Mouse (Mus musculus) intestine, postnatal 0 days (tissue): ENCODE data around the gene Fxyd4. TPM values are rescaled to one million over a fixed set of nuclear protein-coding genes. Genes with fewer than 3 reads are reported as not detected.
A peak's percentile ranks its signal among the peaks of the same experiment; 100 is the strongest.

Experiments used
- ATAC-seq: fragments of 200-750 bp; cut with Nextera tagmentation; 2 replicates; pipeline ENCODE4 v1.8.0; 2017; ENCODE audit warnings: mild to moderate bottlenecking, moderate TSS enrichment, moderate library complexity
- H3K27ac ChIP-seq: fragments of 300-500 bp; sonication (generic); 2 replicates; pipeline ENCODE4 v1.5.1; 2014; ENCODE audit warnings: mild to moderate bottlenecking, low read depth, low read length, moderate library complexity
- H3K27me3 ChIP-seq: fragments of 300-500 bp; sonication (generic); replicated peaks from 2 replicates; pipeline ENCODE4 v1.6.1; 2014; ENCODE audit warnings: low read length, mixed read lengths; ENCODE audit not compliant: control insufficient read depth, insufficient read depth
- H3K36me3 ChIP-seq: fragments of 300-500 bp; sonication (generic); 2 replicates; pipeline ENCODE4 v1.6.1; 2014; ENCODE audit warnings: mild to moderate bottlenecking, moderate library complexity; ENCODE audit not compliant: control insufficient read depth, insufficient read depth
- H3K4me1 ChIP-seq: fragments of 300-500 bp; sonication (generic); replicated peaks from 2 replicates; pipeline ENCODE4 v1.6.1; 2014; ENCODE audit warnings: antibody characterized with exemption, low read length, mixed read lengths; ENCODE audit not compliant: control insufficient read depth, insufficient read depth
- H3K4me2 ChIP-seq: fragments of 300-500 bp; sonication (generic); replicated peaks from 2 replicates; pipeline ENCODE4 v1.6.1; 2014; ENCODE audit warnings: low read depth, mild to moderate bottlenecking, moderate library complexity
- H3K4me3 ChIP-seq: fragments of 300-500 bp; sonication (generic); 2 replicates; pipeline ENCODE4 v1.5.1; 2014; ENCODE audit warnings: low read depth, low read length
- H3K9ac ChIP-seq: fragments of 300-500 bp; sonication (generic); 2 replicates; pipeline ENCODE4 v1.6.1; 2014; ENCODE audit warnings: mild to moderate bottlenecking, low read depth, low read length
- H3K9me3 ChIP-seq: fragments of 300-500 bp; sonication (generic); 2 replicates; pipeline ENCODE4 v1.6.1; 2016; ENCODE audit warnings: mixed run types; ENCODE audit not compliant: control insufficient read depth
- CTCF ChIP-seq: sonication (generic); IDR thresholded peaks from 2 replicates; pipeline ENCODE4 v1.5.1; 2016; ENCODE audit warnings: low read depth, mild to moderate bottlenecking, control low read depth, antibody characterized with exemption, moderate library complexity
- WGBS: fragments of 180-500 bp; shearing (Covaris S2); extraction: QIAGEN DNeasy Blood & Tissue Kit; methylation state at CpG from one replicate; pipeline ENCODE4 v1.1.7; 2014; 5-methylcytosine and 5-hydroxymethylcytosine counted together
- polyA plus RNA-seq: library from polyadenylated mRNA; unstranded; fragments of >200 nt; fragmentation: Nextera tagmentation; extraction: Ambion mirVana; gene quantifications from 2 replicates; pipeline ENCODE4 v1.2.1, GENCODE M21; 2015

The Fxyd4 gene
- polyA plus RNA-seq, 1 experiment from 2014 or later: 0.27 TPM

DNA sequence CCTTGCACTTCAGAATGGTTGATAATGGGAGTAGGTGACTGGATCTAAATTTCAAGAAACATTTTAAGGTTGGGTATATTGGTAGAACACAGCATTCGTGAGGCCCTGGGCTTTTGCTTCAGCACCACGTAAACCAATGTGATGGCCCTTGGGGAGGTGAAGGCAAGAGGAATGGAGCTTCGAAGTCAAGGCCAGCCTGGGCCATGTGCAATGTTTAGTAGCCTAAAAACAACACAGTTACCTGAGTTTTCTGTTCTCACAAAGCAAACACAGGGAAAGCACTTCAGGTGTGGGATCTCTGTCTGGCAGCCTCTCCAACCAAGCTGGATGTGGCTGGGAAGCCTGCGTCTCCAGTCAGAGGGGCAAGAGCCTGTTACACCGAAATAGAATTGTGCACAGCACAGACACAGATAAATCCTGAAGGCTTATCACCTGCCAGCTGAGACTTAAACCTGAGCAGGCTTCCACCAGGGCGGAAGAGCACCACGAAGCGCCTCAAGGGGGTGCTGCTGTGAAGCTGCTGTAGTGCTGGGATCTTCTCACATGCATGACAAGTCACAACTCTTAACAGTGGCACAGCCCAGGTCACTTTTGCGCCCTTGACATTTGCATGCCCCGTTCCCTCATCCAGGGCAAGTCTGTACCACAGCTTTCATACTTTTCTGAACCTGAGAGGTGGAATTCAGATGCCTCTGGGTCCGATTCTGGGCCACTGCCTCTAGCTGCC lies 5.0 kb downstream of the Fxyd4 start:
- WGBS: 50% methylated on average over 11 of the region's 11 CpGs
- Histone ChIP-seq H3K4me2 (no peak overlapping the region), H3K9me3 (no peaks in the 10 kb centered on the region), H3K36me3 (0 out of 2 replicates have a peak, but pooled peaks cover 8% of the 10 kb centered on the region), H3K4me1 (no peaks in the 10 kb centered on the region), H3K27me3 (no peaks in the 10 kb centered on the region), H3K27ac (no peak overlapping the region), H3K9ac (no peak overlapping the region), H3K4me3 (no peak overlapping the region)
- peak; percentile 47; the same call in 1 of the 2 replicates for ATAC-seq
- peak; percentile 79 for TF ChIP-seq CTCF

DNA sequence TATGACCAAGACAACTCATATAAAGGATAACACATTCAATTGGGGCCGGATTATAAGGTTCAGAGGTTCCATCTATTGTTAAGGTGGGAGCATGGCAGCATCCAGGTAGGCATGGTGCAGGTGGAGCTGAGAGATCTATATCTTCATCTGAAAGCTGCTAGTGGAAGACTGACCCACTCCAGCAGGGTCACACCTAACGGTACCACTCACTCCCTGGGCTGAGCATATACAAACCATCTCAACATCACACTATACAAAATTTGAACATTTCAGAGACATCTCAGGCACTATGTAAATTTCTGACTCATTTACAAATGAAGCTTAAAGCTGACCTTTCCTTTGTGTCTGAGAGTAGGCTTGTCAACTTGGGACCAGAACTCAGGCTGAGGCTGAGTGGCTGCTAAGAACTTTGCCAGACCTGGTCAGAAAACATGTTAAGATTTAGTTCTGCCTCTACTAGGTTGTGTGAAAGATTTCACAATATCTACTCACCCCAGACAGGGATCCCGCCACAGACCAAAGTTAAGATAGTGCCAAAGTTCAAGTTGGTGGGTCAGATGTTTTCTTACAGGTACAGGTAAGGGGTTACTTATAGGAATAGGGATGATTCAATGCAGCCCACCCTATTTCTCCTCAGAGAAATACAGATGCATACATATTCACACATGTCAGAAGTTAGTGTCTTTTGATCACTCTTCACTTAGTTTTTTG lies 7.4 kb downstream of the Fxyd4 start:
- ATAC-seq: no peak
- Histone ChIP-seq H3K27me3 (no peaks in the 10 kb centered on the region), H3K9me3 (no peaks in the 10 kb centered on the region), H3K36me3 (peaks cover 19% of the 10 kb centered on the region), H3K27ac (no peak overlapping the region), H3K4me1 (no peaks in the 10 kb centered on the region), H3K4me2 (no peak overlapping the region), H3K4me3 (no peak overlapping the region), H3K9ac (no peak overlapping the region)
- TF ChIP-seq CTCF: no peak
- 81% methylated on average over 3 of the region's 3 CpGs for WGBS

DNA sequence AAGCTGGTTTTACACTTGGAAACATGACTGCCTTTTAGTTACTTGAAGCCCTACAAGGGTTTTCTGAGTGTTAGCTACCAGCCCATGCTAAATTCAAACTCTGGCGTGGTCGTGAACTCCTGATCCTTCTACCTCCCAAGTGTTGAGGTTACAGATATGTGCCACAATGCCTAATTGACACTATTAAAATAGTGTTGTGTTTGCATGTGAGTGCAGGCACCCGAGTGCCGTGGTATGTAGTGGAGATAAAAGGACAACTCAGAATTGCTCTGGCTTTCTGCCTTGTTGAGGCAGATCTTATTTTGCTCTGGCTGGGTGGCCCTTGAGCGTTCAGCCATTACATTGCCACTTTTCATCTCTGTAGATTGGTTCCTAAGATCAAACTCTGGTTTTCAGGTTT lies 8.7 kb downstream of the Fxyd4 start:
- Histone ChIP-seq H3K9ac (no peak overlapping the region), H3K4me3 (no peak overlapping the region), H3K4me1 (no peaks in the 10 kb centered on the region), H3K27ac (no peak overlapping the region), H3K4me2 (no peak overlapping the region), H3K27me3 (no peaks in the 10 kb centered on the region), H3K36me3 (peaks cover 19% of the 10 kb centered on the region), H3K9me3 (no peaks in the 10 kb centered on the region)
- 84% methylated on average over 5 of the region's 5 CpGs for WGBS
- no peak for TF ChIP-seq CTCF
- no peak for ATAC-seq

DNA sequence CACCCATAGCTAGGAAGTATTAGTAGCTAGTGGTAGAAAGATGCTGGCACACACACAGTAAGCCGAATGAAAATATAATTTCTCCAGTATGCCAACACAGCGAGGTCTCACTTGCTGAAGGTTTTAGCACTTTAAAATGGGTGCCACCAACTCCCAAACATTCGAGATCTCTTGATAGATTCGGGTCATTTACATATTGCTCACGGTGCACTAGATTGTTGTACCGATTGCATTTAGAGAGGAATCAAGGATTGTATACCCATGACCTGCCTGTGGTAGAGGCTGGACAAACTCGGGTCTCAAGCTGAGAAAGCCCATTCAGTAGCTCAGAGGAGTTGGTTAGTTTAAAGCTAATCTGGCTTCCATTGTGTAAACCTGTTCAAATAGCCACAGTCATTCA lies 9.5 kb downstream of the Fxyd4 start:
- no peak for TF ChIP-seq CTCF
- H3K9ac ChIP-seq: no peak overlapping the region
- H3K27me3 ChIP-seq: no peaks in the 10 kb centered on the region
- H3K4me2 ChIP-seq: no peak overlapping the region
- H3K4me1 ChIP-seq: no peaks in the 10 kb centered on the region
- H3K4me3 ChIP-seq: no peak overlapping the region
- 90% methylated on average over 7 of the region's 7 CpGs for WGBS
- no peak for ATAC-seq
- H3K27ac ChIP-seq: no peak overlapping the region
- no peaks in the 10 kb centered on the region for H3K9me3 ChIP-seq
- peaks cover 19% of the 10 kb centered on the region for H3K36me3 ChIP-seq

DNA sequence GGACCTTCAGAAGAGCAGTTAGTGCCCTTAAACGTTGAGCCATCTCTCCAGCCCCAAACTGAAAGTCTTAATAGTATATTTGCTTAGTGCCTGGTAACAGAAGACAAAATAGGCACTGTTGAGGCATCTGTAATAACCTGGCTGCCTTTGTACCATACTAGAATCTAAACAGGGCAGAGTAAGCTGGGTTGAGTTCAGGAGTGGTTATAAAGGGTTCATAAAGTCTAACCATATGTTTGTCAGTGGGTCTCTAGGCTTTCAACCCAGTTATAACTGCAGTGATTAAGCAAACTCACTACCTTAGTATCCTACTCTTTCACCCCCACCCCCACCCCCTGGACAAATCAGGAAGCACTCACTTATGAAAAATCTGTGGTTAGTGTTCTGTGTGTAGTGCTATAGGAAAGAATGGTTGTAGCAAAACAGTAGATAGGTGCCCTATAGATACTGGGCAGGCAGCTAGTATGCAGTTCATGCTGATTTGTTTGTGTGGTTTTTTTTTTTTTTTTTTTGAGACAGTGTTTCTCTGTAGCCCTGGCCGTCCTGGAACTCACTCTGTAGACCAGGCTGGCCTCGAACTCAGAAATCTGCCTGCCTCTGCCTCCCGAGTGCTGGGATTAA lies 10.5 kb downstream of the Fxyd4 start:
- H3K9ac ChIP-seq: no peak overlapping the region
- no peak overlapping the region for H3K27ac ChIP-seq
- H3K36me3 ChIP-seq: peaks cover 21% of the 10 kb centered on the region
- no peak overlapping the region for H3K4me3 ChIP-seq
- no peaks in the 10 kb centered on the region for H3K27me3 ChIP-seq
- H3K4me1 ChIP-seq: no peaks in the 10 kb centered on the region
- ATAC-seq: peak; percentile 29; the same call in 1 of the 2 replicates
- no peak overlapping the region for H3K4me2 ChIP-seq
- WGBS: 73% methylated on average over 4 of the region's 4 CpGs
- H3K9me3 ChIP-seq: no peaks in the 10 kb centered on the region
- no peak for TF ChIP-seq CTCF

DNA sequence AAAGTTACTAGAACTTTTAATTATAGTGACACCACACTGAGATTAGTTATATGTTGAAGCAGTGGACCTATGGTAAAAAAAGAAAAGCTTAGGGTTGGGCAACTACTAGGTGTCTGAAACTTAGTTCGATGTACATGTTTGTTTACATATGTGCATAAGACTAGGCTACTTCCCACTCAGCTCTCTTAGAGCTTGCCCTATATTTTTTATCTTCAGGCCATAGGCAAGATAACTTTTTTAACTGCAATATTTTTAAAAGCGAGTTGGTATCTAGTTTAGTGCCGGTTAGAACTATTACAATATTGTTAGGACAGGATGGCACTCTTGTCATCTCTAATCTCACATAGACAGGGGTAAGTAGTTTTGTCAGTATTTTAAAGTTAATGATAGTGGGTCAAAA lies 15.5 kb downstream of the Fxyd4 start:
- Histone ChIP-seq H3K9me3 (no peaks in the 10 kb centered on the region), H3K36me3 (peaks cover 19% of the 10 kb centered on the region), H3K4me3 (no peak overlapping the region), H3K27me3 (no peaks in the 10 kb centered on the region), H3K4me1 (0 out of 2 replicates have a peak, but pooled peaks cover 3% of the 10 kb centered on the region), H3K27ac (no peak overlapping the region), H3K4me2 (no peak overlapping the region), H3K9ac (peak overlapping the region; percentile 26; the same call in 1 of the 2 replicates)
- ATAC-seq: no peak
- 83% methylated on average over 3 of the region's 3 CpGs for WGBS
- TF ChIP-seq CTCF: no peak
